In genomic region chr7:19154796-19155195, GRCm38 (mm10) we compare ENCODE assay signal across 20 mouse cellular contexts. TPM values are rescaled to one million over a fixed set of nuclear protein-coding genes. Genes with fewer than 3 reads are reported as not detected.
"Had no signal": no experiment of that assay in that cellular context is flagged by ENCODE, and none has a peak within 500 bp of the region (broad histone marks: within the 10 kb centered on the region; RNA-seq: fewer than 3 reads in every experiment).

No protein-coding gene starts in this region.

- H3K9ac ChIP-seq: lung, embryonic 14.5 days; neural tube, embryonic 13.5 days; neural tube, embryonic 15.5 days had no signal

- ATAC-seq: midbrain, embryonic 16.5 days had no signal

- H3K4me2 ChIP-seq: lung, embryonic 14.5 days; midbrain, embryonic 11.5 days; neural tube, embryonic 13.5 days; neural tube, embryonic 15.5 days had no signal

- H3K27ac ChIP-seq: neural tube, embryonic 13.5 days; neural tube, embryonic 15.5 days had no signal

- H3K9me3 ChIP-seq: neural tube, embryonic 13.5 days; neural tube, embryonic 15.5 days had no signal

- DNase-seq: lung, adult 18-20 months; lung, embryonic 14.5 days; lung, postnatal 10 days; lung, postnatal 4 days; midbrain, embryonic 14.5 days; retina, postnatal 1 day; right cerebral cortex, adult 18-20 months; right cerebral cortex, postnatal 25 days; right cerebral cortex, postnatal 4 days; spleen, adult 18-20 months; thymus, adult 18-20 months; thymus, postnatal 14 days; thymus, postnatal 36 days had no signal

- H3K4me3 ChIP-seq: myocyte; neural tube, embryonic 13.5 days; neural tube, embryonic 15.5 days had no signal

RNA-seq across cellular contexts. Expression of gene Gipr, which starts 11.1 kb away (rescaled TPM):
- total RNA-seq: megakaryocyte, adult 5-6 weeks; megakaryocyte-erythroid progenitor cell, adult 5-6 weeks had no signal
